Mouse (Mus musculus) brain, embryonic 18.5 days (tissue): ENCODE data around the gene Trim28.

ENCODE experiments used
- DNase-seq: peaks from one replicate; pipeline ENCODE4 v3.0.0-alpha.2; 2012; ENCODE audit warnings: low read depth, low spot score

The Trim28 gene

DNA sequence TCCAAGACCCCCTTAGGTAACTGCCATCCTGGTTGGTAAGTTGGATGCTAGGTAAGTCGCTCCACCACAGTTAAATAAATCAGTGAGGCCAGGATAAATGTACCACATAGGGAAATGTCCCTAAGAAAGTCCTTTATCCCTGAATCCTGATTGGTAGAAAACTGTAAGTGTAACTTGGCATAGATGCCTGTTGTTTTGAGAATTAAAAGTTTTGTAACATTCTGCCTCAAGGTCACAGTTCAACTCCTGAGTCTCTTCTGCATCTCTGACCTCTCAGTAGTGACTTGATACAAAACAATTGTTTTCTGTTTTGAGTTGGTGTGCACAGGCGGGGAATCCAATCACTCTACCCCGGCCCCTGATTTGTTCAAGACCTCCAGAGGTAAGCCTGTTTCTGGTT lies at the start of gene Trim28:
TSS of gene Trim28 (plus strand) at position 264 of the 400 bp plus-strand sequence.
- DNase-seq, result no peak

DNA sequence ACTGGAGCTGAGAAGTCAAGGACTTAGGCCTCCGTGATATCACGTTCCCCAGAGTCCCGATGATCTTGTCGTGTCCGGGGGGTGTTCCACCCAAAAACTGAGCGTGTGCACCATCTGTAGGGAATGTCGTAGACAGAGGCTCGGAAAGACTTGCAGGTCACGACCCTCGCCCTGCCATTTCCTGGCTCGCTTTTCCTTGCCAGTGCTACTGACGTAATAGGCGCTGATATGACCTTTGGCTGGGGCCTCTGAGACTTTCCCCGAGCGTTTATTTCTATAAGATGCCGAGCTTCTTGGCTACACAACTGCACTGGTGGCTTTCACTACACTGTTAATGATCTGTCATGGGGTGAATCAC lies 49.1 kb upstream of the Trim28 start:
- no peak for DNase-seq

DNA sequence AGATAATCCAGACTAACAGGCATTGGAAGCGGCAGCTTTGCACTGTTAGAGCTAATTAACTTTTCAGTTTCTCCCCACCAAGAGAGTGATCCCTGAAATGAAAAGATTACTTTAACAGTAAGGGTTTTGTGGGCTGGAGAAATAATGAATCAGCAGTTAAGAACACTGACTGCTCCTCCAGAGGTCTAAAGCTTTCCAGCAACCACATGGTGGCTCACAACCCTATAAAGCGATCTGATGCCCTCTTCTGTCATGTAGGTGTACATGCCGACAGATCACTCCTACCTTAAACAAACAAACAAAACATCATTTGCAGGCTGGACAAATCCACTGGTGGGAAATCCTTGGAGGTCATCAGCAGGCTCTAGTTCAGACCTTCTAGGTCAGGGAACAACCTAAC lies 44.0 kb upstream of the Trim28 start:
- no peak for DNase-seq

DNA sequence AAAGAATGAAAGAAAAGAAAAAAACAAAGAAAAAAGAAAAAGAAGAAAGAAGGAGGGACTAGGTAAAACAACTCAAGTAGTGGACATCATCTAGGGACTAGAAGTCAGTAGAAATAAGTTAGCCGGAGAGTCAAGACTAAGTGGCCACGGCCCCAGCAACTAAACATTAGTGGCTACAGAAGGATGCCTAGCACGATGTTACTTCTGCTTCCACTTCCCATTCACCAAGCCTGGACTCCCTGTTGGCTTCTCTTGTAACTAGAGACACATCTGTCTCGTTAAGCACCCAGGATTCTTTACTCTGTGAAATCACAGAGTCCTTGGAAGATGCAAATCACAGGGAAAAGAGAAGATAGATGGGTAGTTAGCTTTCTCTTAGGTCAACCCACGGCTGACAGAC lies 41.4 kb upstream of the Trim28 start:
- DNase-seq, result no peak

DNA sequence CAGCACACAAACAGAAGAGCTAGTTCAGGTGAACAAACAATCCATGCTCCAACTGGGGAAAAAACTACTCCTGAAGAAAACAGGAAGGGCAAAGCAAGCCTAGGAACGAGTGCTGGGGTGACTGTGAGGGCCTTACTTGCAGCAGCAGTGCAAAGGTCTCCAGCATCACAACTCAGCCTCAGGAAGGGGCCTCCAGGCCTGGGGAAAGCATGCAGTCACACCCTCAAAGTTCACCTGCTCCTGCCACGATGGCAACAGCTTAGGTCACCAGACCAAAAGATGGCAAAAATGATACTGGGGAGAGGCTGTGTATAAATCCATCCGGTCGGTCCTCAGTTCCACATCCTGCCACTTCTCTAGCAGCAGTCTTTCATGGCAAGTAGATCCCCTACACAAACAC lies 40.0 kb upstream of the Trim28 start:
- DNase-seq, result no peak

DNA sequence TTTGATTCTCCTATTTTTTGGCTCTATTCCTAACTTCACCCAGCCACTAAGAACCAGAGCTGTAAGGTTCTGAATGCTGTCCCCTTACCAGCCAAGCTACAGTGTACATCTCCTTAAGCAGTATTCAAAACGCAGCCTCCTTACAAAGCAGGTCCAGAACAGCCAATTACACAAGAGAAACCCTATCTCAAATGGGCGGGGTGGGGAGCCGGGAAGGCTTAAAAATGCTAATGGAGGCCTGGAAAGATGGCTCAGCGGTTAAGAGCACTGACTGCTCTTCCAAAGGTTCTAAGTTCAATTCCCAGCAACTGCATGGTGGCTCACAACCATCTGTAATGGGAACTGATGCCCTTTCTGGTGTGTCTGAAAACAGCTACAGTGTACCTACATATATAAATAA lies 39.2 kb upstream of the Trim28 start:
- DNase-seq, result no peak

DNA sequence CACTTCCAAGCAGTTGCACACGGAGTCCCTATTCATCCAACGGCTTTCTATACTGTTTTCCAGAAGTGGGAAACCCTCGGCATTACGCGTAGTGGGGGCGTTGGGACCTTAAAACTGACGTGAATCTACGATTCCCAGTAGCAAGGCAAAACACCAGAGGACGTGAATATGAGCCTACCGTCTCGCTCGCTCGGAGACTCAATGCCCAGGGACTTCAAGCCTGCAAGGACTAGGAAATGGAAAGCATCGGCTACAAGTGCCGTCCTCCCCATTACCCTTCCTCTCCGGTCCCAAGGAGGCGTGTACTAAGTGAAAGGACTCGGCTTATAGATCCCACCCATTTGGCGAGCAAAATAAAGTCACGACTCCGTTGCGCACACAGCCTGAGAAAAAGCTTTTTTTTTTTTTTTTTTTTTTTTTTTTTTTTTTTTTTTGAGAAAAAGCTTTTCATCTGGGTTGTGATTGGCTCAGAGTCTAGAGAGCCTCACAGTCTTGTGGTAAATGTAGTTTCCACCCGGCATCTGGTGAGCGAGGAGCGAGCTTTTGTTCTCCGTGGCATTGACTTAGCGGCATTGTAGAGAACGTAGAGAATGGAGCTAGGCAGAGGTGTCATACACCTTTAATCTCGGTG lies 37.3 kb upstream of the Trim28 start:
- DNase-seq, result peak; percentile 83

DNA sequence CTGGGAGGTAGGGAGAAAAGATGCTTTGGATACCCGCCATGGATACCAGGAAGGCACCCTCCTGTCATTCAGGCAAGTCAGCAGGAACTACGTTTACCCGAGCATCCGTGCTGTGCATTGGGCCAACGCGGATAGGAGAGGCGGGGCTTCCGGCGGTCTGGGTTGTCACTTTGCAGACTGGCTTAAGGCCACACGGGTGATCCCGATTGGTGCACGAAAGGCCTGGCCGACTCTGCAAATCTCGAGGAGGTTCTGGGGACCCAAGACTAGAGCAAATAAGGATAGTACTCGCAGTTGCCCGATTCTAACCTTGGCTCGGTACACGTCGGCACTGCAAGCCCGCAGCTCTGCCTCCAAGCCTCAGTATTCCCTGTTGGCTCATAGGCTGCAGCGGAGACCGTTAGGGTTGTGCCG lies 33.2 kb upstream of the Trim28 start, which contains the start of gene Zfp324:
TSS of gene Zfp324 (plus strand) at position 161 of the 414 bp plus-strand sequence.
- peak; percentile 82 for DNase-seq

DNA sequence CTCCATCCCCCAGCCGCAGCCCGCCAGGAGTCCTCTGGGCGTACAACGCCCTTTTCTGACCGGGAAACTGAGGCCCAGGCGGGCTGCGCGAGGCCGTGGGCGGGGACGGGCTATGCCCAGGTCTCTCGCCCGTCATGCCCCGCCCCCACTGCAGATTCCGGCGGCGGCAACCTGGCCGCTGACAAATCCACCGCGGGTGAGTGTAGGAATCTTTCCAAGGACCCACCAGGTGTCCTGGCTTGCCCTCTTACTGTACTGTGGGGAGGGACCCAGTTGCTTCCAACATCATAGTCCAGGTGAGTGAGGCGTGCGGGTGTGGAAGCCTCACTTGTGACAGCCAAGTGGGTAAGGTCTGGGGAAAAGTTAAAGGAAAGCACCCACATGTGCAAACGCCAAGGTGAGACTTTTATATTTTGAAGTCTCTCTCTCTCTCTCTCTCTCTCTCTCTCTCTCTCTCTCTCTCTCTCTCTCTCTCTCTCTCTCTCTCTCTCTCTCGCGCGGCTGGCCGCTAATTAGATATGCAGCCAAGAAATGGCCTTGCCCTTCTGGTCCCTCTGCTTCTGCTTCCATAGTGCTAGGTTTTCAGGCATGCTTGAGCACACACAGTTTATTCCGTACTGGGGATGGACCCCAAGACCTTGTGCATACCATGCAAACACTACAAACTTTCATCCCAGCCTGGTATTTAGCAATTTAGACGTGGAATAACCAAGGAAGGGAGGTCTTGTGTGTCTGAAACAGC lies 32.6 kb upstream of the Trim28 start:
- DNase-seq, result no peak

DNA sequence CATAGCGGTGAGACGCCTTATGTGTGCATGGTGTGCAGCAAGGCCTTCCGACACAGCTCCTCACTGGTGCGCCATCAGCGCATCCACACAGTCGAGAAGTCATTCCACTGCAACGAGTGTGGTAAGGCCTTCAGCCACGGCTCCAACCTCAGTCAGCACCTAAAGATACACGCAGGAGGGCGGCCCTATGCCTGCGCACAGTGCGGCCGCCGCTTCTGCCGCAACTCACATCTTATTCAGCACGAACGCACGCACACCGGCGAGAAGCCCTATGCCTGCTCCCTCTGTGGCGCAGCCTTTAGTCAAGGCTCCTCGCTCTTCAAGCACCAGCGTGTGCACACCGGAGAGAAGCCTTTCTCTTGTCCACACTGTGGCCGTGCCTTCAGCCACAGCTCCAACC lies 28.0 kb upstream of the Trim28 start:
- no peak for DNase-seq

DNA sequence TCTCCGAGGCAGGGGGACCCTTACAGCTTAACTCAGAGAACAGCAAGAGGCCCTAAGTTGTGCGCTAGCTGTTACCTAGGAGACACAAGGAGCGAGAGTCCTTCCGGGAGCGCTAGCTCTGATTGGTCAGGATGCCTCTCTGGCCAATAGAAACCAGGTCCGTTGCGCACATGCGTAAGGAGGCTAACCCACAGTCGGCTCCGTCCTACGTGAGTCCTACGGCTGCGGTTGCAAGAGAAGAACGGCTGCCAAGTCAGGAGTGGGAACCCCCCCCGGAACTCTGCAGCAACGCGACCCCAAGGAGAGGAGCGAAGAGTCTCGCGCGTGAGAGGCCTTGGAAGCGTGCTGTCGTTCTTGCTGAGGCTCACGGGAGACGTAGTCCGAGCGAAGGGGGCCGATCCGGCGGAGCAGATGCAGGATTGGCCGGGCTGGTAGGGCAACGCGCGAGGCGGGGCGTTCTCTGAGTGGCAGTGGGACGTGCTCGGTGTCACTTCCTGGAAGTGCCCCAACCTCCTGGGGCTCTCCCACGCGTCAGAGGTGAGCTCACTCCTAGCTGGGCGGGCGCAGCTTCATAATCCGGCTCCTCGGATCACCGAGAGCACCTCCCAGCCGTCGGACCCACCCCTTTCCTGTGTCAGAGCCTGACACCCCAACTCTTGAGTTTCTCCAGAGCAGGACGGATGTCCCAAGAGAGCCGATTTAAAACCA lies 21.1 kb upstream of the Trim28 start, which contains the start of gene Zfp446:
TSS of gene Zfp446 (plus strand) at position 167 of the 708 bp plus-strand sequence.
- DNase-seq, result peak; percentile 97

DNA sequence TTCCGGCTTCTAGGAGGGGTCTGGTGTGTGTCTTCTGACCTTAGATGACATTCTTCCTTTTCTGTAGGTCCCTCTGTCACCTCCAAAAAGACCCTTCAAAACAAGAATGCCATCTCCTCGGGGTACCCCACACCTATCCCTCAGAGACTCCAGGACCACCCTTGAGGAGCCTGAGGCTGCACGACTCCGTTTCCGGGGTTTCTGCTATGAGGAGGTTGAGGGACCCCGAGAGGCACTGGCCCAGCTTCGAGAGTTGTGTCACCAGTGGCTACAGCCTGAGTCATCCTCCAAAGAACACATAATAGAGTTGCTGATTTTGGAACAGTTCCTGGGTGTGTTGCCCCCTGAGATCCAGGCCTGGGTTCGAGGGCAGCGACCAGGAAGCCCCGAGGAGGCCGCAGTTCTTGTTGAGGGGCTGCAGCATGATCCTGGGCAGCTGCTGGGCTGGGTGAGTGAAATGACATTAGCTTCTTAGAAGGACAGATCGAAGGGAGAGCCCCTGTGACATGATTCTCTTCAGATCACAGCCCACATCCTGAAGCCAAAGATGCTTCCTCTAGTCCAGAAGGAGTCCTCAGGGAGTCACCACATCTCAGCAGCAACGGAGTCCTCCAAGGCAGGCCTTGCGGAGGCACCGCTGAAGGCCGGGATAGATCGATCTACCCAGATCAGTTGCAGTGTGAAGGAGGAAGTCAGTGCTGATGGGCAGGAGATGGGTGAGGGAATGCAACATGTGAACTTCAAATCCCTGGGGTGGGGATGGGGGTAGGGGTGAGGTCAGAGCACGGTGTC lies 19.8 kb upstream of the Trim28 start:
- DNase-seq, result no peak

DNA sequence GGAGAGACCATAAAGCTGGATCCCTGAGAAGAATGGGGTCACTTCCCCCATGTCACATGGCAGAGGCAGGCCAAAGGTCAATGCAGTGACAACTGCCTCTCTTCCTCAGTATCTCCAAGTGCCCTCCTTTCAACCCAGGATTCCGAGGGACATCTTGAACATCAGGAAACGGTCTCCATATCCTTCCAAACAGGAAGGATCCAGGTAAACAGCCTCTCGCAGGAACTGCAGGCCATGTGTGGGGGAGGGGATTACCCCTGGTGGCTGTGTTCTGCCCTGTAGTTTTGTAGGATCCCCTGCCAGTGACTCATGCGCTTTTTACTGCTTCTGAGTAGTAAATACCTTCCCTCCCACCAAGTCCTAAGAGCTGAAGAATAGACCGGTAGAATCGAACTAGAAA lies 19.1 kb upstream of the Trim28 start:
- DNase-seq, result no peak

DNA sequence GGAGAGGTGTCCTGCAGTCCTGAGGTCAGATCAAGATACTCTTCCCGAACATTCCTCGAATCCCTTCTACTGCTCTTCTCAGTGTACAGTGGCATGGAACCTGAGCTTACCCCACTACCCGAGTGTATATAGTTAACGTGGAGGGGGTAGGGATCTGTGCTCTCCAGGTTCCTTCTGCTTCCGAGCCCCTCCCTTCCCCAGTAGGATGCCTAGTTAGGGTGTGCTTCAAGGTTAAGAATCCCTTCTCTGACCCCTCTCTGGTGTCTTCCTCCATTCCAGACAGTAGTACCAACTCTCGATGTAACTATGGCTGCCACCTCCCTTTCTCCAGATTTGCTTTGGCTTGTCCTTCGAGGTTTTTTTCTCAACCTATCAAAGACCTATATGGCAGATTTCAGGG lies 18.6 kb upstream of the Trim28 start:
- DNase-seq, result no peak

DNA sequence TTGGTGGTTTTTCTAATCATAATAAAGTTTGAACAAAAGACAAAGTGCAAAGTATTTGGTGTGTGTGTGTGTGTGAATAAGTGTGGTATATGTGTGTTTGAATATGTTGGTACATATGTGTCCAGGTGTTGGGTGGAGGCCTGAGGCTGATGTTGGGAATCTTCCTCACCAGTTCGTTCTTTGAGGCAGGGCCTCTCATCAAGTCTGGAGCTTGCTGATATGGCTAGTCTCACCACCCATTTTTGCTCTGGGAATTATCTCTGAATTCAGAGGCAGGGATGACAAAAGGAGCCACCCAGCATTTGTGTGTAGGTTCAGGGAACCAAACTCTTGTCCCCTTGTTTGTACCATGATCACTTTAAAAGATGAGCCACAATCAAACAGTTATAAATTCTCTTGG lies 13.2 kb upstream of the Trim28 start:
- no peak for DNase-seq

DNA sequence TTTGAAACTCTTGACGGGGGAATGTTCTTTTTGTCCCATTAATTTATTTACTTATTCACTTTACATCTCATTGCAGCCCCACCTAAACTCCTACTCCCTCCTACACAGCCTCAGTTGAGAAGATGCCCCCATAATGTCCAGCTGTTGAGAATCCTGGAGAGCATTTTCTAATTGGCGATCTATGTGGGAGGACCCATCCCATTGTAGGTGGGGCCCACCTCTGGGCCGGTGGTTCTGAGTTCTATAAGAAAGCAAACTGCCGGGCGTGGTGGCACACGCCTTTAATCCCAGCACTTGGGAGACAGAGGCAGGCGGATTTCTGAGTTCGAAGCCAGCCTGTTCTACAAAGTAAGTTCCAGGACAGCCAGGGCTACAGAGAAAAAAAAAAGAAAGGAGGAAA lies 12.0 kb upstream of the Trim28 start:
- DNase-seq, result no peak

DNA sequence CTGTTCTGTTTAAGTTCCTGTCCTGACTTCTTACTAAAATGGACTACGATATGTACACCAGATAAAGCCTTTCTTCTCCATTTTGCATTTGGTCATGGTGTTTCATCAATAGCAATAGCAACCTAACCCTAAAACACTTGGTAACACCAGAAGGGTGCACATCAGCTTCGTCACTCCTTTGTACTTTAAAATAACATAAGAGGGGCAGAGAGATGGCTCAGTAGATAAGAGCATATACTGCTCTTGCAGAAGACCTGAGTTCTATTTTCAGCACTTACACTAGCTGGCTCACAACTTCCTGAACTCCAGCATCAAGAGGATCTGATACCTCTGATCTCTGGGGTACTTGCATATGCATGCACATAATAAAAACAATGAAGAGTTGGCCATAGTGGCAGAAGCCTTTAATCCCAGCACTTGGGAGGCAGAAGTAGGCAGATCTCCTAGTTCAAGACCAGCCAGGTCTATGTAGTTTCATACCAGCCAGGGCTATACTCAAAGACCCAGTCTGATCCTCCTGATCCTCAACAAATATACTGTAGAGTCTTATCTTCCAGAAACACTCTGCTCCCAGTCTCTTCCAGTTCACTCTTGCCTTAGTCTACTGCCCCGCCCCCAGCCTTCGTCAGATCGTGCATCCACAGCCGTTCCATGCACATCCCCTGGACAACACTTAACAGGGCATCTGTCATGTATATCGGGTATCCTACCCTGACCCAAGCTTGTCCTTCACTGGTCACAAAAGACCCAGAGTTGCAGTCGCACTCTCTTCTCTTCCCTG lies 11.3 kb upstream of the Trim28 start:
- no peak for DNase-seq

DNA sequence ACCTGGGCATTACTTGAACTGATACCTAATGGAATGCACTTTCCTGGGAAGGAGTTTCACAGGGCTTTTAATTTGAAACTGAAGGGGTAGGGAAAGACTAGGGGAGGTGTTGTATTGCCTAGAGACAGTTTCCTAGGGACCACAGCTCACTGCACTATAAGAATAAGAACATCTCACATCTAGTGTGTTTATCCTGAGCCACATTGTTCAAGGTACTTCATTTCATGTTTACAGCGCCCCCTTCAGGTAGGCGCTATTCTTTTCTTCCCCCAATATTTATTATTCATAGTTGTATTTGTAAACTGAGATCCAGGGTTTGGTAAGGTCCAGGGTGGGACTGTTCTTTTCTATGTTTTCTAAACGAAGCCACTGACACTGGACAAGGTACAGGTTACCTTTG lies 6.7 kb upstream of the Trim28 start:
- no peak for DNase-seq

DNA sequence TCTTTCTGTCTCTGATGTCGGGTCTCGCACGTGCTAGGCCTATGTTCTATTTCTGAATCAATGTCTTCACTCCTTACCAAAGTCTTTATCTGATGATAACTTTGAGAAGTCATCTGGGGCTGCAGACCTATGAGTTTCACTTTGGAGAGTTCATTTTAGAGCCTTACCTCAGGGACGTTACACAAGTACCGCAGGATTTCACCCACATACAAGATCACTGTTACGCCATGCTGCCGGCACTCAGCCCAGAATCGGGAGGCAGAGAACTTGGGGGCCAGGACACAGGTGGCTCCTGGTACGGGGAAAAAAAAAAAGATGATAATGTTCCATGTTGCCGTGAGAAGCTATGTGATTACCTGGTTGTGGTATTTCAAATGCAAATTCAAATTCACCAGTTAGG lies 5.8 kb upstream of the Trim28 start:
- no peak for DNase-seq

DNA sequence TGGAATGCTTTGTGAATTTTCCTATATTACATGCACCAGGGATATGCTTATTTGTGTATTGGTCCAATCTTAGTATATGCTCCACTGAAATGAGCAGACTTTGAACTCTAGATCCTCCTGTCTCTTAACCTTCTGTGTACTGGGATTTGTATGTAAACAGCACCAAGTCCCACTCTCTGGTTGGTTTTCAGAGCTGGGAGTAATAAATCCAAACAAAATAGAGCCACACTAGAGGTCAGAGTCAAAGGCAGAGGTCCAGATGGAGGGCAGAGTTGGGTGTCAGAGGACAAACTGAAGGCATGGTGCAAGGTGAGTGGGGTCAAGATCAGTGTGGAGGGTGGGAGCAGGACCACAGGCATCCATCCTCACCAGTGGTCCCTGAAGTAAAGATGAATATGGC lies 3.1 kb upstream of the Trim28 start:
- DNase-seq, result no peak

DNA sequence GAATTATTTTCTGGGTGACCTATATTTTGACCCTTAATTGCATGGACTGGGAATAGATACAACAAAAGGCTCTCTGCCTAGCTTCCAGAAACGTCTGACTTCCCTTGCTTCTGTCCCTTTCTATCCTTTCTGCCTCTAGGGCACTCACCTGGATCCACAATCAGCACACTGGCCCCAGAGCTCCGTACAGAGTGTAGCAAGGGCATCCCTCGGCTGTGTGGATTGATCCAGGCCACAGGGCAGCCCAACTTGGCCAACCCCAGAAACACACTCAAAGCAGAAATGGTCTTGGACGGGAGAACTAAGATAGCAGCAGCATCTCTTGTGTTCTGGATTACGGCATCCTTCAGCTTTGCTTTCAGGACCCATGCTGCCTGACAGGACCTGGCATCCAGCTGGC lies 1.7 kb upstream of the Trim28 start:
- DNase-seq, result no peak
